Mouse (Mus musculus) ES-Bruce4 (cell line): ENCODE data around the gene Dgkh. TPM values are rescaled to one million over a fixed set of nuclear protein-coding genes. Genes with fewer than 3 reads are reported as not detected.

ENCODE experiments used
- H3K27ac ChIP-seq: 2 replicates; pipeline ENCODE4 v1.5.1; 2012; ENCODE audit warnings: low read length, inconsistent platforms; ENCODE audit not compliant: insufficient read depth
- H3K27me3 ChIP-seq: 2 replicates; pipeline ENCODE4 v1.6.1; 2012; ENCODE audit warnings: mild to moderate bottlenecking, low read length, inconsistent platforms; ENCODE audit not compliant: control insufficient read depth, poor library complexity, insufficient read depth, severe bottlenecking
- H3K36me3 ChIP-seq: 2 replicates; pipeline ENCODE4 v1.6.1; 2012; ENCODE audit warnings: inconsistent platforms, mild to moderate bottlenecking, low read length, moderate library complexity; ENCODE audit not compliant: control insufficient read depth, poor library complexity, insufficient read depth, severe bottlenecking
- H3K4me1 ChIP-seq: one replicate; pipeline ENCODE4 v1.8.1; 2011; ENCODE audit warnings: low read length; ENCODE audit not compliant: control insufficient read depth, insufficient read depth
- H3K4me3 ChIP-seq: 2 replicates; pipeline ENCODE4 v1.5.1; 2011; ENCODE audit warnings: low read depth, mild to moderate bottlenecking, low read length
- H3K9ac ChIP-seq: 2 replicates; pipeline ENCODE4 v1.6.1; 2012; ENCODE audit warnings: low read depth, mild to moderate bottlenecking, inconsistent platforms; ENCODE audit not compliant: poor library complexity, severe bottlenecking
- H3K9me3 ChIP-seq: replicated peaks from 2 replicates; pipeline ENCODE4 v1.6.1; 2012; ENCODE audit warnings: mild to moderate bottlenecking, low read length, inconsistent platforms; ENCODE audit not compliant: control insufficient read depth, poor library complexity, insufficient read depth, severe bottlenecking
- CTCF ChIP-seq: IDR thresholded peaks from one replicate; pipeline ENCODE4 v1.8.1; 2011; ENCODE audit warnings: low read depth, low read length
- EP300 ChIP-seq: IDR thresholded peaks from 2 replicates; pipeline ENCODE4 v1.6.1; 2011; ENCODE audit warnings: low read depth, low read length; ENCODE audit not compliant: insufficient read depth
- POLR2A ChIP-seq: IDR thresholded peaks from one replicate; pipeline ENCODE4 v1.8.1; 2011; ENCODE audit warnings: low read length; ENCODE audit not compliant: insufficient read depth
- polyA plus RNA-seq: library from polyadenylated mRNA; stranded (reverse); fragments of >200 nt; gene quantifications from 2 replicates; pipeline ENCODE4 v1.2.4, GENCODE M21; 2011; ENCODE audit warnings: low read depth; ENCODE audit not compliant: missing spikeins, insufficient read depth, insufficient read length

Gene Dgkh
- polyA plus RNA-seq, 1 experiment = 11.7 TPM

- no peak overlapping the region for H3K27ac ChIP-seq
- H3K9ac ChIP-seq = no peak overlapping the region
- H3K9me3 ChIP-seq = no peaks in the 10 kb centered on the region
- H3K27me3 ChIP-seq = no peaks in the 10 kb centered on the region
- TF ChIP-seq POLR2A = no peak
- no peak for TF ChIP-seq CTCF
- no peak for TF ChIP-seq EP300
- no peaks in the 10 kb centered on the region for H3K4me1 ChIP-seq
- H3K4me3 ChIP-seq = no peak overlapping the region
- no peaks in the 10 kb centered on the region for H3K36me3 ChIP-seq
Measured at GRCm38 (mm10) chr14:78639691-78640090, 92.9 kb downstream of the Dgkh start.

GRCm38 (mm10) chr14:78635612-78636400 is 96.8 kb downstream of the Dgkh start:
- Histone ChIP-seq H3K36me3 (no peaks in the 10 kb centered on the region), H3K4me3 (no peak overlapping the region), H3K27me3 (no peaks in the 10 kb centered on the region), H3K27ac (no peak overlapping the region), H3K9me3 (no peaks in the 10 kb centered on the region), H3K4me1 (no peaks in the 10 kb centered on the region), H3K9ac (no peak overlapping the region)
- TF ChIP-seq POLR2A (no peak), CTCF (no peak), EP300 (no peak)

GRCm38 (mm10) chr14:78632747-78633146 is 99.8 kb downstream of the Dgkh start:
- Histone ChIP-seq H3K36me3 (no peaks in the 10 kb centered on the region), H3K4me1 (no peaks in the 10 kb centered on the region), H3K9ac (no peak overlapping the region), H3K27me3 (no peaks in the 10 kb centered on the region), H3K9me3 (no peaks in the 10 kb centered on the region), H3K4me3 (no peak overlapping the region), H3K27ac (no peak overlapping the region)
- no peak for TF ChIP-seq POLR2A

GRCm38 (mm10) chr14:78630923-78631875 is 101.4 kb downstream of the Dgkh start:
- no peaks in the 10 kb centered on the region for H3K36me3 ChIP-seq
- H3K4me3 ChIP-seq = no peak overlapping the region
- TF ChIP-seq EP300 (no peak), POLR2A (no peak), CTCF (no peak)
- H3K9ac ChIP-seq = no peak overlapping the region
- H3K4me1 ChIP-seq = no peaks in the 10 kb centered on the region
- no peaks in the 10 kb centered on the region for H3K27me3 ChIP-seq
- H3K9me3 ChIP-seq = no peaks in the 10 kb centered on the region
- H3K27ac ChIP-seq = no peak overlapping the region

- H3K4me3 ChIP-seq = no peak overlapping the region
- no peaks in the 10 kb centered on the region; the same call in 1 of the 2 replicates for H3K36me3 ChIP-seq
- no peak overlapping the region for H3K27ac ChIP-seq
- no peaks in the 10 kb centered on the region for H3K9me3 ChIP-seq
- no peak for TF ChIP-seq EP300
- TF ChIP-seq CTCF = peak; percentile 15
- H3K27me3 ChIP-seq = no peaks in the 10 kb centered on the region
- no peak overlapping the region for H3K9ac ChIP-seq
- H3K4me1 ChIP-seq = no peaks in the 10 kb centered on the region
Measured at GRCm38 (mm10) chr14:78627516-78628275, 104.9 kb downstream of the Dgkh start.
